Mouse (Mus musculus): ENCODE measurements at regions not wholly inside any gene's neighbourhood (a gene's known extent, or its start where the extent isn't known, plus 50 kb on each side); places are given as distances from the start of the nearest gene placed in this dataset.

GRCm38 (mm10) chr10:99526561-99526960, 232.9 kb downstream of the Csl start:
- TF ChIP-seq GATA1 (IDR thresholded peaks at IDR 0.05; ENCODE audit: low read length) (no peak), TAL1 (IDR thresholded peaks at IDR 0.05; ENCODE audit: low read length) (no peak)
